Mouse (Mus musculus): ENCODE results near the gene Clba1.

Gene Clba1

GRCm38 (mm10) chr12:112794998-112795397, 13.7 kb upstream of the Clba1 start:
- no peak for DNase-seq (ENCODE audit: low spot score in 2 of 2)

GRCm38 (mm10) chr12:112795466-112796104, 13.2 kb upstream of the Clba1 start:
- no peak for DNase-seq (ENCODE audit: low spot score in 2 of 2)

DNA sequence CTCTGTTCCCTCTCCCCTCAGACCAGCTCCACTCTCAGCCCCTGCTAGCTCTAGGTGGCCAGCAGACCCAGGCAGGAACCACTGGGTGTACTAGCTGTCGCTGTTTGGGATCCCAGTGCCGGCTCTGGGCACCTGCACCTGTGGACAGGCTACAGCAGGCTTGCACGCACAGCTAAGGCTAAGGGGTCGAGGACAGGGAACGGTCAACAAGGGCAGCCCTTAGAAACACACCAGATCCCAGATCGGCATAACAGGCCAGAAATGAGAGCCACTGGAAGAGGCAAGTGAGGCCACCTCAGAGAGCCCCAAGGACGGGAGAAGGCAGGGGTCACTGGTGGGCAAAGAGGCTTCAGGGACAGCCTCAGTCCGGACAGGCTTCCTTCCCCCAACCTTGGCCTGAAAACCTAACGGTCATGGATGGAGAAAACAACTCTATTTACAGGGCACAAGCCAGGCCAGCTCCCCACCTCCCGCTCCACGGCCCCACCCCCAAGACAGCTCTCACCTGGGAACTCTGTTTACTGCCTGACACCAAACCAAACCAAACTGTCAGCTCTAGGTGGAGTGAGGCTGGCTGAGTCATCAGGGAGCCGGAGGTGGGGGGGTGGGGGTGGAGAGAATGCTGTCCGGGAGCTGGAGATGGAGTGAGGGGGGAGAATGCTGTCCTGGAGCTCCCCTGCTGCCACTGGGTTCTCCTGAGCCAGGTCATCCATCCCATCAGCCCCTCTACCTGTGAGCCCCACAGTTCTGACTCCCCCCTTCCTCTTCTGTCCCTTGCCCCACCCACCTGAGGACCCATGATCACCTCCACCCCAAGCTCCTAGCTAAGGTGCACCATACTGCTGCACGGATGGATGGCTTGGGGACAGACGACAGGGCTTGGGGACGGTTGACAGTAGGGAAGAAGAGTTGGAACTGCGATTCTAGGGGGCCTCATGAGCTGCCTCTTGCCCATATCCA, 11.9 kb upstream of the Clba1 start:
- DNase-seq (ENCODE audit: low spot score in 2 of 2): no peak

GRCm38 (mm10) chr12:112797672-112798331, 10.9 kb upstream of the Clba1 start:
- DNase-seq (ENCODE audit: low spot score in 2 of 2): peak; percentile 62 to 72

DNA sequence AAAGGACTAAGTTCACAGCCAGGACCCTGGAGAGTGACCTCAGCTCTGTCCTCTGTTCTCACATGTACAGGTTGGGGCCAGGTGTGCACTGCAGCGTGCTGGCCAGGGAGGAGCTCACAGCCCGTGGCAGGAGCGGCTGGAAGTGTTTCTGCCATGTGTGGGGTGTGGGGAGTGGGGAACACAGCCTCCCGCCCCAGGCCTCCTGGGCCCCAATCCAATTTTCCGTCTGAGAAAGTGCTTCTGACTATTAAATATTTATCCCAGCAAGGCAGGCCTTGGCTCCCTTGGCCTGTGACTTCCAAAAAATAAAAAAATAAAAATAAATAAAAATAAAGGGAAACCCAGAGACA, 10.4 kb upstream of the Clba1 start:
- no peak for DNase-seq (ENCODE audit: low spot score in 2 of 2)

DNA sequence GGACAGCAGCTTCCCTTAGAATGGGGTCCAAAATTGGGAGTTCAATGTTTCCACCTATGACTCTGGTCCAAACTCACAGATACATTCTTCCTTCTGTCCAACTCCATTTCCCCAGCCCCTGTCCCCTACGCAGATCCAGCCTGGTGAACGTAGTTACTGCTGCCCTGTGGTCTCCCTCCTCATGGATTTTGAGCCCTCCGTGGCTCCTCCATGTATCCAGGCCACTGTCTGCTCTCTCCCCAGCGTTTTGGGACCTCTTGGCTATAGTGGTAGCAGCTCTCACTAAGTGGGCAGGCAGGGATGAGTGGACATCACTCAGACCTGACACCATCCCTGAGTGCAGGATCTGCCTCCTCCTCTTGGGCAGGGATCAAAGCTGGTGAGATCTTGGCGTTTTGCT, 10.0 kb upstream of the Clba1 start:
- DNase-seq (ENCODE audit: low spot score in 2 of 2): no peak

DNA sequence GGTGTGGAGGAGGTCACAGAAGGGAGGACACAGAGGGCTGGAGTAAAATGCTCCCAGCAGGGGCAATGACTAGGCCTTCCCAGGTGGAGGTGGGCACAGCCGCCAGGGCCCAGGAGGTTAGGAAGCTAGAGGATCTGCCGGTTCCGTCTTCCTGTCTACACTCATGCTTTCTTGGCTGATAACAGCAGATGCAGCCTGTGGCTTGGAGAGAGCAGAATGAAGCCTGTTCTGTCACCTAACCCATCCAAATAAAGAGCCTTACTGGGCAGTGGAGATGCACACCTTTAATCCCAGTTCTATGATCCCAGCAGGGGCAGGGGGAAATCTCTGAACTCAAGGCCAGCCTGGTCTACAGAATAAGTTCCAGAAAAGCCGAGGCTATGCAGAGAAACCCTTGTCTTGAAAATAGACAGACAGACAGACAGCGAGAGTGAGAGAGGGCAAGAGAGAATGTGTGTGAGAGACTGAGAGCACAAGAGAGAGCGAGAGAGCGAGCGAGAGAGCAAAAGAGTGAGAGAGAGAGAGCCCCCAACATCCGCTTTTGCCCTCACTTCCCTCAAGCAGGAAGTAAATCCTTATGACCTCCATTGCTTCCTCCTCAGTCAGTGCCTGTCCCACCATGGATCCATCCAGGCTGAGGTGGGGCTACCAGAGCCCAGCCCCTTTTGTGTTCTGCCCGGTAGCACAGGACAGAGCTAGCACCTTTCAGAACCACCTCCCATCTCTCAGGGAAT, 9.3 kb upstream of the Clba1 start:
- no peak for DNase-seq (ENCODE audit: low spot score in 2 of 2)

- peak; percentile 60 to 61 for DNase-seq (ENCODE audit: low spot score in 2 of 2)
These were observed 8.3 kb upstream of the Clba1 start for GRCm38 (mm10) chr12:112800476-112800875.

DNA sequence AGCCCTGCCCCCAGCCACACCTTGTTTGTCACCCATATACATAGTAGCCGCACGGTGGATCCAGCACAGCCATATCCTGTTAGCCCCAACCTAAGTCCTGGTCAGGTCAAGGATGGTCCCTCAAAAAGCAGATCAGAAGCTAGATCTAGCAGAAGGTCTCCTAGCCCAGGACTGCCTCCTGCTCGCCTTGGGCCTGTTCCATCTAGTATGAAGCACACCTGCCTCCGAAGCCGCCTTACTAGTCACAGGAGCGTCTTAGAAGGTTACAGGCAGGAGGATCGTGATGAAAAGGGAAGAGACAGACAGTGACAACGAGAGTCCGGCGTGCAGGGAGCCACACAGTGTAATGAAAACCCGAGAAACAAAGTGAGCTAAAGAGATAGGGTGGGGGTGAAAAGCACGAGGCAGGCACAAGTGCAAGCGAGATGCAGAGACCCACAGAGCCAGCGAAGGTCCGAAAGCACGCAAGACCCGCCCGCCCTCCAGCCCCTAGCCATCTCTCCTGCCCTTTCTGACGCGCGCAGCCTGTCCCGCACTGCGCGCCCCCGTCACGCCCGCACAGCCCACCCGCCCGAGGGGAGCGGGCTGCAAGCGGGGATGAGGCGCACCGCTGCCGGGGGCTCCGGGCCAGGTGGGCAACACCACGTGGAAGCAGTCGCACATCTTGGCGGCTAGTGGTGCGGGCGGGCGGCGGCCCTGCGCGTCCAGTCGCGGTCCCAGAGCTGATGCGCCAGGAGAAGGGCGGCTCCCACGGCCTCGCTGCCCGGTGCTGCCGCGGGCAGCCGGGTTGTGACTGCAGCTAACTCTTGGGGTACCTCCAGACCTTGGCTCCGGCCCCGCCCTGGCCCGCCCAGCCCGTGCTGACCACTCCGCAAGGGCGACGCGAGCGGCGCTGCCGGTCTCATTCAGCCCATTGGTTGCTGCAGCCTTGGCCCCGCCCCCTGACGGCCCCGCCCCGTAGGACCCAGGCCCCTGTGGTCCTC, 6.6 kb upstream of the Clba1 start, which contains the start of gene Ahnak2:
TSS of gene Ahnak2 (minus strand) at position 794 of the 983 bp plus-strand sequence.
- DNase-seq (ENCODE audit: low spot score in 2 of 2): no peak

- DNase-seq (ENCODE audit: low spot score in 2 of 2): no peak
These were observed 5.8 kb upstream of the Clba1 start for GRCm38 (mm10) chr12:112802917-112803316.

DNA sequence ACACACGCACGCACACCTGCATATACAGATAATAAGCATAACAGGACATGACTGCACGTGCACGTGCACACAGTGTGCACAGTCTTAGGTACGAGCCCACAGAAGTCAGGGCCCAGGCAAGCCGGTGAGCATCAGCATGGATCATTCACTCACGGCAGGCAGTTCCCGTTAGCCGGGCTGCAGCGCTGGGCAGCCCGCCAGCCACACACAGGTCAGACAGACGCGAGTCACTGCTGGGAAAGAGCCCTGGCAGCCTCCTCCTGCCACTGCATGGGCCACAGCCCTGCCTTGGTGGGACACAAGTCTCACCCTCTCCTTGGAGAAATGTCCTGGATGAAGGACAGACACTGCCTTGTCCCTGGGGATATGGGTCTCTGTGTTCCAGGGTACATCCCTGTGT, 4.7 kb upstream of the Clba1 start:
- DNase-seq (ENCODE audit: low spot score in 2 of 2): no peak

DNA sequence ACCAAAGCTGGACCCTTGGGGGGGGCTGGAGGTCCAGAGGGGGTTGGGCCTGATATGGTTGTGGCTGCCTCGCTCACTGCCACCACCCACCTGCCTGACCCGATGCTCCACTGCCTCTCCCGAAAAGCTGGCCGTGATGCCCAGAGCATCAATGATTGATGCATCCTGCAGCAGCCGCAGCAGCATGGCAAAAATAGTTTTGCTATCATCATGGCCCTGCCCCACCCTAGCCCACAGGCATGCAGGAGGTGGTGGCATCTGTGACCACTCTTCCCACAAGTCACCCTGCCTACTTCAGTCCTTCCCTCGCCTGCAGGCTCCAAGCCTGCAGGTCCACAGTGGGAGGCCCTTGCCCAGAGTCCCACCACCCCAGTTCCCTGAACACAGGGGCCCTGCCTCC, 2.7 kb upstream of the Clba1 start:
- DNase-seq (ENCODE audit: low spot score in 2 of 2): no peak

- DNase-seq (ENCODE audit: low spot score in 2 of 2): no peak
These were observed 941 bp upstream of the Clba1 start for GRCm38 (mm10) chr12:112807796-112808195.

- DNase-seq (ENCODE audit: low spot score in 2 of 2): no peak
These were observed 538 bp upstream of the Clba1 start for GRCm38 (mm10) chr12:112808212-112808586.

DNA sequence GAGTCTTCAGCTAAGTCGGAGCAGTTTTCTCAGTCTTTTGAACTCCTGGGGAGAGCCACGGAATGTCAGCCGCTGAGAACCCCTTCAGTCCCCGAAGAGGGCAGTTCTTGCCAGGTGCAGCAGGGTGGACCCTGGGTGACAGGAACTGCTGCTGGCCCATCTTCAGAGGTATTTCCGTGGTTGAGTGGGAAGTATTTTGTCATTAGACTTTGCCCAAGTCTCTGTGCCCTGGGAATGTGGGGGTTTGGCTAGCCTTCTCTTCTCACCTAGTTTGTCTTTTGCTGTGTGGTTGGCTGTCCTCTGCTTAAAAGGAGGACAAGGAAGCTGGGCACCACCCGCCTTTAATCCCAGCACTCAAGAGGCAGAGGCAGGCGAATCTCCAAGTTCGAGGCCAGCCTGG, 904 bp downstream of the Clba1 start:
- no peak for DNase-seq (ENCODE audit: low spot score in 2 of 2)

DNA sequence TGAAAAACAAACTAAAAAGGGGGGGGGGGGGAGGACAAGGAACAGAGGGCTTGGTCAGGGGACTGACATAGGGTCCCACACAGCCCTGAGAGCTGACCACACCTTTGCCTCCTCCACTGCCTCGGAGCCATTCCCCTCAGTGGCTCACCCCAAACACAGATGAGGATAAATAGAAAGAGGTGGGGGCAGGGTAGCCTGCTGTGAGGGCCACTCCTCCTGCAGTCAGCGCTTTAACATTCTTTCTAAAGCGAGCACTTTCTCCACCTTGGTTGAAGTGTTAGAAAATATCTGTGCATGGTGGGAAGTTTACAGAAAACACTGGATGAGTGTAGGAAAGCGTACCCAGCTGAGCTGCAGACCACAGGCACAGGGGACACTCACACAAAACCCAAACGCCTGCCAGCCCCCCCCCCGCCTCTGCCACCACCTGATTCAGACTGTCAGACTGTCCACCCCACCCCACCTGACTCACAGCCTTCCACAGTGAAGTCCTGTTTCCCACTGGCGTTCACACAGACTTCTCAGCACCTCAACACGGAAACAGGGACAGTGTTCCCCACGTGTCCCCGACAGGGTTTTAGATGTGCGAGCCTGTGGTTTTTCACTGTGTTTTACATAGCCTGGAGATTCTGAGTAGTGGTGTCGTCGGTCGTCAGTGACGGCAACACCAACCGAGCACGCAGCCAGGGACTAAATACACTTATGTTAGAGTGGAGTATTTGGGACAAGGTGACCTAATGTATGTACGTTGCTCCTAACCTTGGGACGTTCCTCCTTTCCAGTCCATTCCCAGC, 1.6 kb downstream of the Clba1 start:
- no peak for DNase-seq (ENCODE audit: low spot score in 2 of 2)

DNA sequence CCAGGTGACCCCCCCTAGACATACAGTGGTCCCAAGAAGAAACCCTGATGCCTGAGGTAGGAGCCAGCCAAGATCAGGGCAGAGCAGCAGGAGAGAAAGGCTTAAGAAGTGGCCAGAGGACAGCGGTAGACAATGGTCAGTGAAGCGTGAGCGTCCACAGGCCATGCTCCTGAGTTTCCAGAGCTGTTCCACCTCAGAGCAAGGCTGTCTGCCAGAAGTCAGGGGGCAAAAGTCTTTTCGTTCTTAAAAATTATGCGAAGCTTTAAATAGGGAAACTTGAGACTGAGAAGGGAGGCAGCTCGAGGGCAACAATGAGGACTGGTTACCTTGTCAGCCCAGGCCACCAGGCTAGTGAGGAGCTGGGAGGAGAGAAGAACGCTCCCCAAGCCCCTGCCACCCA, 4.6 kb downstream of the Clba1 start:
- no peak for DNase-seq (ENCODE audit: low spot score in 2 of 2)

- DNase-seq (ENCODE audit: low spot score in 2 of 2): no peak
These were observed 6.1 kb downstream of the Clba1 start for GRCm38 (mm10) chr12:112814682-112815470.

DNA sequence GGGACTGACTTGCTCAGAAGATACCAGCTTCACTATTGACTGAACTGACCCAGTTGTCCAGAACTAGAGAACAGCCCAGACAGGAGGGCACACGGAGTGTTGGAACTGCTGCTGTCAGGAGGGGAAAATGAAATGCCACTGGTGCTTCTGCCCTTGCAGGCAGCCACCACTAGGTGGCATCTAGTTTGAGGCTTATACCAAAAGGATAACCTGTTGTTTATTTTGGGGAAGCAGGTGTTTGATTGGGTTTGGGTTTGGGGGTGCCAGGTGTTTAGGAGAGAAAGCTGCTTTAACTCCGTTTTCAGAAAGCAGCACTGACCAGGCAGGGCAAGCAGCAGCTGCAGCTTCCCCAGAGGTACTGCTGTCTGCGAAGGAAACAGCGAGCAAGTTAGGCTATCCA, 7.6 kb downstream of the Clba1 start:
- peak in 1 of 2 experiments; percentile 67 for DNase-seq (ENCODE audit: low spot score in 2 of 2)

Measured in frontal cortex, postnatal 36 days (tissue).